Mouse (Mus musculus) G1E (cell line): Measurements from ENCODE around the gene Mroh2a. TPM values are rescaled to one million over a fixed set of nuclear protein-coding genes. Genes with fewer than 3 reads are reported as not detected.

ENCODE experiments used
- ATAC-seq: 2 replicates; pipeline ENCODE4 v1.8.0; 2016; ENCODE audit warnings: mild to moderate bottlenecking; ENCODE audit not compliant: insufficient number of reproducible peaks, poor library complexity, low FRiP score, severe bottlenecking; ENCODE audit errors: extremely low read depth
- DNase-seq: peaks from one replicate; pipeline ENCODE4 v3.0.0; 2012; ENCODE audit warnings: low spot score
- H3K27me3 ChIP-seq: 2 replicates; pipeline ENCODE4 v1.6.1; 2012; ENCODE audit warnings: mild to moderate bottlenecking, low read length, inconsistent platforms; ENCODE audit not compliant: insufficient read depth
- H3K36me3 ChIP-seq: replicated peaks from 2 replicates; pipeline ENCODE3; 2012; ENCODE audit warnings: mild to moderate bottlenecking, inconsistent platforms
- H3K4me1 ChIP-seq: 2 replicates; pipeline ENCODE4 v1.6.1; 2012; ENCODE audit warnings: low read depth, low read length, inconsistent platforms, mixed read lengths; ENCODE audit not compliant: insufficient read depth
- H3K4me3 ChIP-seq: 2 replicates; pipeline ENCODE4 v1.5.1; 2012; ENCODE audit warnings: low read depth, mild to moderate bottlenecking, inconsistent platforms, low read length, moderate library complexity, mixed read lengths
- H3K9me3 ChIP-seq: replicated peaks from 2 replicates; pipeline ENCODE4 v1.6.1; 2012; ENCODE audit warnings: inconsistent platforms
- CTCF ChIP-seq: IDR thresholded peaks from 2 replicates; pipeline ENCODE4 v1.5.1; 2012; ENCODE audit warnings: low read depth, low read length, inconsistent platforms, mixed read lengths
- GATA1 ChIP-seq: IDR thresholded peaks from 2 replicates; pipeline ENCODE4 v1.6.1; 2012; ENCODE audit warnings: borderline replicate concordance, low read length, inconsistent platforms, mixed read lengths
- GATA2 ChIP-seq: IDR thresholded peaks from 2 replicates; pipeline ENCODE4 v1.6.1; 2012; ENCODE audit warnings: low read depth, low read length, inconsistent platforms, borderline replicate concordance
- POLR2AphosphoS5 ChIP-seq: IDR thresholded peaks from 2 replicates; pipeline ENCODE4 v1.6.1; 2012; ENCODE audit warnings: low read depth, low read length, inconsistent platforms; ENCODE audit not compliant: insufficient replicate concordance
- TAL1 ChIP-seq: conservative IDR thresholded peaks from 2 replicates; pipeline ENCODE4 v1.6.1; 2012; ENCODE audit warnings: low read depth, low read length, inconsistent platforms, mixed read lengths
- polyA plus RNA-seq: library from polyadenylated mRNA; stranded (reverse); fragments of >175 nt; gene quantifications from 2 replicates; pipeline ENCODE4 v1.2.3, GENCODE M21; 2012
- total RNA-seq, 2 experiments: library from RNA; stranded (forward) in 1 of 2; stranded (reverse) in 1 of 2; fragments of 200-1000 nt in 1 of 2; fragments of >200 nt in 1 of 2; fragmentation: Nextera tagmentation in 1 of 2; gene quantifications; 2 replicates each; pipeline ENCODE4 v1.2.3; 2014 to 2017

Gene Mroh2a
- total and polyA plus RNA-seq, 3 experiments: 0.49 TPM; not detected in 2

DNA sequence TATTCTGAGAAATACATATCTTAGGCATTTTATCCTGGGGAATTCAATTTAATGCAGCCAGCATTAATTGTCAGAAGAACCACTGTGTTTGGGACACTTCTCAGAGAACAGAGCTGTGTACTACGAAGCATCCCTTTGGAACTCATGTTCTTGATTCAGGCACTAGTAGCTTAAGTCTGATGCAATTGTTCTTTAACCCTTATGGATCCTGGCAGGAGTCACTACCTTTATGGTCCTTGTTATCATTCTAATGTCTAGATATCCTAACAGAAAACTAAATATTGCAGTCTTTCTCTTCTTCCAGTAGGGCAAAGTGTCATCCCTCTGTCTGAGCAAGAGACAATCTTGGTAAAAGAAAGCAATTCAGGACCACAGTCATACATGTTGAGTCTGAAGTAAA, 13.7 kb upstream of the Mroh2a start:
- H3K36me3 ChIP-seq: no peaks in the 10 kb centered on the region
- no peak for DNase-seq
- H3K9me3 ChIP-seq: no peaks in the 10 kb centered on the region
- H3K4me3 ChIP-seq: no peak overlapping the region
- no peaks in the 10 kb centered on the region for H3K27me3 ChIP-seq
- TF ChIP-seq TAL1 (no peak), GATA1 (no peak), CTCF (no peak), POLR2AphosphoS5 (no peak), GATA2 (no peak)
- no peaks in the 10 kb centered on the region for H3K4me1 ChIP-seq
- no peak for ATAC-seq

DNA sequence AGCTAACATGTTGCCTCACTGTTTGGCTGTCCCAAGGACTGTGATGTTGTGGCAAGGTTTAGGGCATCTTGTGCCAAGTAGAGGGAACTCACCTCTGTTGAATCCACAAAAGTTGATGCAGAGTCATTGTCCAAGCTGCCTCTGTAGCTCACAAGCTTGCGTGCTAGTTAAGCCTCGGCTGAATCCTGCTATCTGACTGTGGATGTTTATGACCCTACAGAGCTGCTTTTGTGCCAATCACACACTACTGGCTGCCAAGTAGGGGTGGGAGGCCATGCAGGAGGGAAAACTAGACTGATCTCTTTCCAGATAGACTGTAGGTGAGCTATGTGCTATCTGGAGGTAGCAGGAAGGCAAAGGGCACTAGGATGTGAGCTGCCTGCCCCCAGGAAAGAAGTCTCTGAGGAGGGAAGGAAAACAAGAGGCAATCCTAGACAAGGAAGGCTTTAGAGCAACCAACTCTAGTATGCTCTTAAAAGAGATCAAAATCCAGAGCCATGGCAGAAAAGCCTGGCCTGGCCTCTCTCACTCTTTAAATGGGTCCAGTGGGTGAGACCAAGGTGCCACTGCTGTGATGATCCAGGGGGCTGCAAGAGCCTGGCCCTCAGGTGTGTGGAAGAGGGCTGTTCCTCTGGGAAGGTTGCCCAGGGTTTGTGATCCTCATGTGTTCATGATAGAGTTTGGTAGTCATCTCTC, 12.9 kb upstream of the Mroh2a start:
- no peak for TF ChIP-seq GATA2
- TF ChIP-seq GATA1: 0 out of 2 replicates have a peak, but pooled peaks have one; percentile 59
- 0 out of 2 replicates have a peak, but pooled peaks have one; percentile 18 for TF ChIP-seq POLR2AphosphoS5
- no peak for TF ChIP-seq TAL1
- no peak for TF ChIP-seq CTCF
- ATAC-seq (no peak), DNase-seq (no peak)
- H3K9me3 ChIP-seq: no peaks in the 10 kb centered on the region
- no peaks in the 10 kb centered on the region for H3K36me3 ChIP-seq
- no peaks in the 10 kb centered on the region for H3K4me1 ChIP-seq
- H3K27me3 ChIP-seq: no peaks in the 10 kb centered on the region
- H3K4me3 ChIP-seq: no peak overlapping the region

DNA sequence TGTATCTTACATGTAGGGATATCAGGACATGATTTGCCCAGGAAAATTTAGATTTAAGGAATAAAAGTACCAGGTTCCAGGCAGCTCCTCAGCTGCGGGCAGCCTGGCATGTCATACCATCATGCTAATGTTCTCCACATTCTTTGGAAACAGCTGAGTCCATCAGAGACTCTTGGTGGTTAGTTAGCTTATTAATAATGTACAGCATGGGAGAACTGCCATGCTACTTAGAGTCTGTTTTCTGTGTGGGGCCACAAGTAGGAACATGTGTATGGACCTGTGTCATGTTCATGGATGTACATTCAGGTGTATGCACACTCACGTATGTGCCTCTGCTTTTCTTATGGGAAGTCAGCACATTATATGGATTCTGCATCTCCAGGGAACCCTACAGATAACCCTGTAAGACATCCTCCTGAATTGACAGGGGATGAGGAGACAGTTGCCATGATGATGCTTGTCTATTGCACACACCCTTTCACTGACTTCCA, 12.3 kb upstream of the Mroh2a start:
- ATAC-seq (no peak), DNase-seq (no peak)
- Histone ChIP-seq H3K4me1 (no peaks in the 10 kb centered on the region), H3K9me3 (no peaks in the 10 kb centered on the region), H3K36me3 (no peaks in the 10 kb centered on the region), H3K27me3 (no peaks in the 10 kb centered on the region), H3K4me3 (no peak overlapping the region)
- TF ChIP-seq CTCF: 0 out of 2 replicates have a peak, but pooled peaks have one; percentile 18
- TF ChIP-seq TAL1: no peak
- TF ChIP-seq GATA2: no peak
- no peak for TF ChIP-seq POLR2AphosphoS5

DNA sequence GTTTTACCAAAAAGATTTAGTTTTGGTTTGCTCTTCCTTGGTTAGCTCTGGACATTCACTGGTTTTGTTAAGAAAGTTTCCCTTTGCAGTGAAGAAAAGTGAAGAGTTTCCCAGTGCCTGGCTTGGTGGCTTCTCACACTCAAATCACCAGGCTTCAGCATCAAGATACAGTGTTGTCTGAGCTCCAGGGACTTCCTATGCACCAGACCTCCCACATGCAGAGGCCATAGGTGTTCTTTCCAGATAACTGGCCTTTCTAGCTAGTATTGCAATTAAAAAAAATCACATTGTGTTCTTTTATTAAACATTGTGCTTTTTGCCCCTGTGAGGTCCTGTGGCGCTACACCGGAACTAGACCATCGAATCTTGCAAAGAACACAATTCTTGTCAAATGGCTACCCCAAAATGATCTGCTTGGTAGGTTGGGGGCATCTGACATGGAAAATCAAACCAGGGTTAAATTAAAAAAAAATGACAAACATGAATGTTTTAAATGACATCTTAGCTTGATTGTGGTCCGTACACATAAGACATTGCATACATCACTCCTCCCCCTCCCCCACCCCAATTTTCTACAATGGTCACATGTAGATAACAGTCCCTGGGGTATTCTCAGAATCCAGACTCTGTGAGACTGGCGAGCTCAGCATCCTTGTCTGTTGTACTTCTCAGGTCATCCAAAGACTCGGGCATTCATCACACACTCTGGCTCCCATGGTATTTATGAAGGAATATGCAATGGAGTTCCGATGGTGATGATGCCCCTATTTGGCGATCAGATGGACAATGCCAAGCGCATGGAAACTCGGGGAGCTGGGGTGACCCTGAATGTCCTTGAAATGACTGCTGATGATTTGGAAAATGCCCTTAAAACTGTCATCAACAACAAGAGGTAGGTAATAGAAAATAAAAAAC, 11.1 kb upstream of the Mroh2a start:
- ATAC-seq (no peak), DNase-seq (no peak)
- H3K4me1 ChIP-seq: no peaks in the 10 kb centered on the region
- no peak overlapping the region for H3K4me3 ChIP-seq
- no peaks in the 10 kb centered on the region for H3K36me3 ChIP-seq
- H3K27me3 ChIP-seq: no peaks in the 10 kb centered on the region
- H3K9me3 ChIP-seq: no peaks in the 10 kb centered on the region
- TF ChIP-seq TAL1: no peak
- TF ChIP-seq GATA1: no peak
- no peak for TF ChIP-seq GATA2
- TF ChIP-seq POLR2AphosphoS5: no peak
- TF ChIP-seq CTCF: no peak

DNA sequence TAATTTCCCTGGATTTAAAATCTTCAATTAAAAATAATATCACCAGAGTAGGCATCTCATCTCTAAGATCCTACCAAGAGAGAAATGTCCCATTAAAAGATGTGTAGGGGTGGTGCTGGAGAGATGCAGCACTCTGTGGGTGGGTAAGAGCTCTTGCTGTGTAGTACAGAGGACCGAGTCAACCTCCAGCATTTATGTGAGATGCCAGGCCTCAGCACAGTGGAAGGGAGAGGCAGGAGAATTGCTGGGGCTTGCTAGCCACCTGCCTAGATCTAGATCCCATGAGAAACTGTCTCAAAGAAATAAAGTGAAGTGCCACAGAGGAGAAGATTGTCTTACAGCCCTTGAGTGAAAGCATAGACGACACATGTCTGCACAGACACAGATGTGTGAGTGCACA, 10.2 kb upstream of the Mroh2a start:
- ATAC-seq (no peak), DNase-seq (no peak)
- Histone ChIP-seq H3K9me3 (no peaks in the 10 kb centered on the region), H3K36me3 (no peaks in the 10 kb centered on the region), H3K4me3 (no peak overlapping the region), H3K27me3 (no peaks in the 10 kb centered on the region), H3K4me1 (no peaks in the 10 kb centered on the region)
- TF ChIP-seq CTCF: no peak
- no peak for TF ChIP-seq GATA2
- no peak for TF ChIP-seq TAL1
- TF ChIP-seq POLR2AphosphoS5: no peak
- TF ChIP-seq GATA1: no peak

DNA sequence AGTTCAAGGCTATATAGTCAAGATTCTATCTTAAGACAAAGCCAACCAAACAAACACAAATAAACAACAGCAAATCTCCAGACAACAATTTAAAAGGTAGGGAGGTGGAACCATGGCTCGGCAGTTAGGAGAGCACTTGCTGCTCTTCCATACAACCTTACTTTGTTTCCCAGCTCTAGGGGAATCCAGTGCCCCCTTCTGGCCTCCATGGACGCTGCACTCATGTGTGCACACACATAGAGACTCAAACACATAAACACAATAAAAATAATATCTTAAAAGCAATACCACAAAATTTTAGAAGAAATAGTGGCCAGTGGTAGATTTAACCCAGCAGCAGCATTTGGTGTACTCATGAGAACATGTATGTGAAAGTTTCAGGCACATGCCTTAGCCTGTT, 9.6 kb upstream of the Mroh2a start:
- DNase-seq: no peak
- no peaks in the 10 kb centered on the region for H3K9me3 ChIP-seq
- no peaks in the 10 kb centered on the region for H3K27me3 ChIP-seq

More for the DNA sequence above, 9.6 kb upstream of the Mroh2a start:
- Histone ChIP-seq H3K4me1 (no peaks in the 10 kb centered on the region), H3K36me3 (no peaks in the 10 kb centered on the region), H3K4me3 (no peak overlapping the region)
- TF ChIP-seq GATA1 (no peak), TAL1 (no peak), CTCF (0 out of 2 replicates have a peak, but pooled peaks have one; percentile 13), GATA2 (no peak), POLR2AphosphoS5 (no peak)
- no peak for ATAC-seq
